Mouse (Mus musculus): ENCODE measurements around the gene Rabgap1l.

GRCm38 (mm10) chr1:160261849-160262248, 531.2 kb downstream of the Rabgap1l start:
- TF ChIP-seq CTCF (conservative IDR thresholded peaks at IDR 0.05; ENCODE audit: insufficient read depth, insufficient read length, low read depth, low read length) = no peak
- TF ChIP-seq POLR2A (IDR thresholded peaks at IDR 0.05; ENCODE audit: low read depth, low read length) = no peak
